Mouse (Mus musculus) liver, embryonic 16.5 days (tissue): Measurements from ENCODE around the gene Dock3. TPM values are rescaled to one million over a fixed set of nuclear protein-coding genes. Genes with fewer than 3 reads are reported as not detected.

Source experiments
- ATAC-seq: fragments of 200-750 bp; cut with Nextera tagmentation; 2 replicates; pipeline ENCODE4 v1.8.0; 2017; ENCODE audit warnings: low read depth, mild to moderate bottlenecking, moderate number of reproducible peaks, moderate library complexity
- H3K27ac ChIP-seq: fragments of 300-500 bp; sonication (generic); 2 replicates; pipeline ENCODE4 v1.5.1; 2014; ENCODE audit warnings: mild to moderate bottlenecking, low read length
- H3K27me3 ChIP-seq: fragments of 300-500 bp; sonication (generic); 2 replicates; pipeline ENCODE4 v1.6.1; 2014; ENCODE audit warnings: low read depth, low read length, mixed read lengths; ENCODE audit not compliant: control insufficient read depth, insufficient read depth
- H3K36me3 ChIP-seq: fragments of 300-500 bp; sonication (generic); 2 replicates; pipeline ENCODE4 v1.6.1; 2014; ENCODE audit warnings: mild to moderate bottlenecking; ENCODE audit not compliant: control insufficient read depth, insufficient read depth
- H3K4me1 ChIP-seq: fragments of 300-500 bp; sonication (generic); 2 replicates; pipeline ENCODE4 v1.6.1; 2014; ENCODE audit warnings: low read depth, low read length, mixed read lengths; ENCODE audit not compliant: control insufficient read depth
- H3K4me2 ChIP-seq: fragments of 300-500 bp; sonication (generic); 2 replicates; pipeline ENCODE4 v1.6.1; 2014; ENCODE audit warnings: low read depth, low read length, mixed read lengths
- H3K4me3 ChIP-seq: fragments of 300-500 bp; sonication (generic); 2 replicates; pipeline ENCODE4 v1.5.1; 2014; ENCODE audit warnings: low read depth, mild to moderate bottlenecking, low read length
- H3K9ac ChIP-seq: fragments of 300-500 bp; sonication (generic); 2 replicates; pipeline ENCODE4 v1.6.1; 2014; ENCODE audit warnings: low read depth, low read length
- H3K9me3 ChIP-seq: fragments of 300-500 bp; sonication (generic); replicated peaks from 2 replicates; pipeline ENCODE4 v1.6.1; 2016; ENCODE audit warnings: low read length; ENCODE audit not compliant: control insufficient read depth
- WGBS: fragments of 180-500 bp; shearing (Covaris S2); extraction: QIAGEN DNeasy Blood & Tissue Kit; methylation state at CpG from one replicate; pipeline ENCODE4 v1.1.7; 2014; ENCODE audit not compliant: insufficient replicate concordance; 5-methylcytosine and 5-hydroxymethylcytosine counted together
- polyA plus RNA-seq: library from polyadenylated mRNA; unstranded; fragments of >200 nt; fragmentation: Nextera tagmentation; extraction: Ambion mirVana; gene quantifications from 2 replicates; pipeline ENCODE4 v1.2.1, GENCODE M21; 2015

Dock3 gene
- polyA plus RNA-seq, 1 experiment from 2014 or later = 0.04 TPM

DNA sequence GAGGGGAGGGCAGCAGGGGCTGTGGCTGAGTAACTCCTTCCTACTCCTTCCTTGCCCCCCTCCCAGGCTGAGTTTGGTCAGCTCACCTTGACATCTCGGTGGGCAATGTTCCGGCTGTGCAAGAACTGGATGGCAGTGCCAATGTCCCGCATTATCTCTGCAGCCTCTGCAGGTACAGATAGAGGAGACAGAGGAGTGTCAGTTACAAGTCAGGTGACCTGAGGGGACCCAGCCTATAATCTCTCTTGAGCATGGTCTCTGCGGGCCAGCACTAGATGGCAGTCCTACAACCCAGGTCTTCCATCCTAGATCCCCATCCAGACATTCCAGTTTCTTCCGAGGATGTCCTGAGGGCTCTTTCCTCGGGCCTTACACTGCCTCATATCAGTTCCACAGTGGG lies 30.1 kb upstream of the Dock3 start:
- Histone ChIP-seq H3K4me3 (no peak overlapping the region), H3K27ac (no peak overlapping the region), H3K9me3 (no peaks in the 10 kb centered on the region), H3K9ac (no peak overlapping the region), H3K27me3 (no peaks in the 10 kb centered on the region), H3K4me1 (no peaks in the 10 kb centered on the region), H3K4me2 (no peak overlapping the region), H3K36me3 (no peaks in the 10 kb centered on the region)
- no peak for ATAC-seq
- WGBS = 61% methylated on average over 6 of the region's 6 CpGs

DNA sequence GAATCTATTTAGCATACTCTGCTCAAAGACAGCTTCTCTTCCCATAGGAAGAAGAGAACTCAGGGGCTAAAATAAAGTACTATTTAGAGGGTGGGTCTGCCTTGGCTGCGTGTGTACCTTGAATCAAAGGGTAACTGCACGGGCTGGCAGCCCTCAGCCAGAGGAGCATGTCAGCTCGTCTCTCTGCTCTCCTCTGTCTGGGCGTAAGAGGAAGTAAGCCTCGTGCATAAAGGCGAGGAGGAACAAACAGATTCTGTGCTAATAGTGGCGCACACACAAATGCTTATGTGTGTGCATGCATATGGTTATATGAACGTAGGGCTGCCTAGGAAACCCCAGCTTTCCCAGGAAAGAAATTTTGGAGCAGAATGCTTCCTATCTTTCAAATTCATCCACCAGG lies 29.1 kb upstream of the Dock3 start:
- Histone ChIP-seq H3K9me3 (no peaks in the 10 kb centered on the region), H3K27ac (no peak overlapping the region), H3K9ac (no peak overlapping the region), H3K27me3 (no peaks in the 10 kb centered on the region), H3K4me3 (no peak overlapping the region), H3K4me2 (no peak overlapping the region), H3K36me3 (no peaks in the 10 kb centered on the region), H3K4me1 (no peaks in the 10 kb centered on the region)
- 23% methylated on average over 8 of the region's 8 CpGs for WGBS
- ATAC-seq = no peak

DNA sequence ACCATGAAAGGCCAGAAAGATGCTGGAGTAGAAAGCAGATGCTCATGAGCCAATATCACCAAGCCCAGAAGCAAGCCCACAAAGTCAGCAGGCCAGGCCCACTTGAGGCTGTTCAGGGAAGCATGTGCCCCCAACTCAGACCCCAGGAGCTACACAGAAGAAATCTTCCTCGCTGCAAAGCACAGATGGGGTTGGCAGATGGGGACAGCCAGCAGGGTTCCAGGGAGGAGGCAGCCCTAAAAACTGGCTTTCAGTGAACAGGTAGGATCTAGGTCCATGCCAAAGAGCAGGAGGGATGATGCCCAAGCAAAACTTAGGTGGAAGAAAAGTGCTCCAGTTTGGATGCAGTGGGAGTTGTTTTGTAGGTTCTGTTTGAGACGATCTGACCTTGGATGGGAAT lies 28.7 kb upstream of the Dock3 start:
- Histone ChIP-seq H3K4me3 (no peak overlapping the region), H3K4me2 (no peak overlapping the region), H3K27ac (no peak overlapping the region), H3K9me3 (no peaks in the 10 kb centered on the region), H3K9ac (no peak overlapping the region), H3K36me3 (no peaks in the 10 kb centered on the region), H3K4me1 (no peaks in the 10 kb centered on the region), H3K27me3 (no peaks in the 10 kb centered on the region)
- 50% methylated on average over 2 of the region's 2 CpGs for WGBS
- ATAC-seq = no peak

DNA sequence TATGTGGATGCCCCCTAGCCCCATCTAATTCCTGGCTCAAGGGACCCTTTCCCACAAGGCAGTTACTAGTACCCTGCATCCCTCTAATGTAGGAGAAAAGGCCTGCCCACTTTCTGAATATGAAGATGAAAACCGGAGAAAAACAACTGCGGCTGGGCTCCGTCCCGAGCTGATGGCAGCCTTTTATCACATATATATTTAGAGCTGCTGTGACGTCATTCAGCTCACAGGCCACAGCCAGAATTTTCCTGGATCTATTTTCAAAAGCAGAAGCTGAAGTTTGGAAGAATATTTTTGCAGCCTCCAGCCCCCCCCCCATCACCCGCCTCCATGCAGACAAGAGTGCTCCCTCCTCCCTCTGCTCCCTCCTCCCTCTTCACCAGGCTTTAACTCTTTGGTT lies 27.9 kb upstream of the Dock3 start:
- WGBS = 70% methylated on average over 6 of the region's 6 CpGs
- no peaks in the 10 kb centered on the region for H3K4me1 ChIP-seq
- no peaks in the 10 kb centered on the region for H3K36me3 ChIP-seq
- no peaks in the 10 kb centered on the region for H3K9me3 ChIP-seq
- H3K4me2 ChIP-seq = no peak overlapping the region
- no peak for ATAC-seq
- no peaks in the 10 kb centered on the region for H3K27me3 ChIP-seq
- H3K9ac ChIP-seq = no peak overlapping the region
- no peak overlapping the region for H3K4me3 ChIP-seq
- no peak overlapping the region for H3K27ac ChIP-seq

DNA sequence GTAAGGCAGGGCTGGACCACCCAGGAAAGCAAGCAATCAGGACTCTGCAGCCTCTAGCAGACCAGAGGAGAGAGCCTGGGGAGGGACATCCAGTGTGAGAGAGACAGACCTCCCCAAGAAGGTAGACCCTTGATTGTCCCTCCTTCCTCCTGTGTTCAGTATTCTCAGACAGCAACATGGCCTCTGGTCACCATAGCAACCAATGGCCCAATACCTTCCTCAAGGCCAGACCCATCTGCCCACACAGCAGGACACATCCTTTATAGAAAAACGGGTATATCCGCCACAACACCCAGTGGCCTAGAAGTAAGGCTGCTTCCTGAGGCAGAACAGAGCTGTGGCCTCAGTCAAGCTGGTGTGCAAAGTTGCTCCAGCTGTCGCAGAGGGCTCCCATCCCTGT lies 23.9 kb upstream of the Dock3 start:
- H3K4me3 ChIP-seq = no peak overlapping the region
- WGBS = 57% methylated on average over 3 of the region's 3 CpGs
- no peak overlapping the region for H3K27ac ChIP-seq
- no peaks in the 10 kb centered on the region for H3K9me3 ChIP-seq
- no peaks in the 10 kb centered on the region for H3K4me1 ChIP-seq
- ATAC-seq = no peak
- no peak overlapping the region for H3K9ac ChIP-seq
- H3K4me2 ChIP-seq = no peak overlapping the region
- no peaks in the 10 kb centered on the region for H3K27me3 ChIP-seq
- H3K36me3 ChIP-seq = no peaks in the 10 kb centered on the region

DNA sequence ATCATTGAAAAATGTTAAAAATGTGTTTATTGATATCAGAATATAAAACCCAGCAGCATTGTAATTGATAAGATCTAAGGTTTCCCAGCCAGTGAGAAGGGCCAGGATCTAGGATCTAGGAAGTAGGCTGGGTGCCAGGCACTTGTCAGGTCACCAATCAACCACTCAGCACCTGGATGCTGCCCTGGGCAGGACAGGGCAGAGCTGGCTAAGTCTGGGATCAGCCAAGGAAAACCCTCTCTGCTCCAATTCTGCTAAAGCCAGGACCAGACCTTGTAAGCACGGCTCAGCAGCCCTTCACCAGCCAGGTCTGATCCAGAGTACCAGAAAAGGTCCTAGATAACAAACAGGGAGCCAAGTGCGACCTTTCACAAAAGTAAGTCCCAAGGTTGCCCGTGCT lies 23.2 kb upstream of the Dock3 start:
- Histone ChIP-seq H3K27ac (no peak overlapping the region), H3K9me3 (no peaks in the 10 kb centered on the region), H3K4me3 (no peak overlapping the region), H3K4me2 (no peak overlapping the region), H3K36me3 (no peaks in the 10 kb centered on the region), H3K4me1 (no peaks in the 10 kb centered on the region), H3K9ac (no peak overlapping the region), H3K27me3 (no peaks in the 10 kb centered on the region)
- ATAC-seq = no peak
- WGBS = 72% methylated on average over 3 of the region's 3 CpGs

DNA sequence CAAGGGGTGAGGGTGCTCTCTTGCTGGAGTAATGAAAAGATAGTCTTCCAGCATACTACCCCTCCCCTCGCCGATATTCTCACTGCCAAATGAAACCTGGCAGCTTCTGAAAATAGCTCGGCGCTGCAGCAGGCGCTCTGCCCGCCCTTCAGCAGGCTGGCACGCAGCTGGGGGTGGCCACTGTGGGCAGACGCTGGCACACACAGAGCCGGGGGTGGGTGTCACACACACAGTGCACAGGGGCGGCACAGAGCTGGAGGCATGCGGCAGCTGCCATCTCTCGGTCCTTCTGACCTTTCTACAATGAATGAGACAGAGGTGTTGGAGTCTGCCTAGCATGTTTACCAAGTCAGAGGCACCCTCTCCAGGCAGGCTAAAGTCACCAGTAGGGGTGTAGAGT lies 22.8 kb upstream of the Dock3 start:
- no peak overlapping the region for H3K4me2 ChIP-seq
- no peak overlapping the region for H3K9ac ChIP-seq
- H3K27me3 ChIP-seq = no peaks in the 10 kb centered on the region
- no peaks in the 10 kb centered on the region for H3K4me1 ChIP-seq
- H3K9me3 ChIP-seq = no peaks in the 10 kb centered on the region
- H3K4me3 ChIP-seq = no peak overlapping the region
- WGBS = 73% methylated on average over 12 of the region's 12 CpGs
- no peaks in the 10 kb centered on the region for H3K36me3 ChIP-seq
- H3K27ac ChIP-seq = no peak overlapping the region
- ATAC-seq = no peak

DNA sequence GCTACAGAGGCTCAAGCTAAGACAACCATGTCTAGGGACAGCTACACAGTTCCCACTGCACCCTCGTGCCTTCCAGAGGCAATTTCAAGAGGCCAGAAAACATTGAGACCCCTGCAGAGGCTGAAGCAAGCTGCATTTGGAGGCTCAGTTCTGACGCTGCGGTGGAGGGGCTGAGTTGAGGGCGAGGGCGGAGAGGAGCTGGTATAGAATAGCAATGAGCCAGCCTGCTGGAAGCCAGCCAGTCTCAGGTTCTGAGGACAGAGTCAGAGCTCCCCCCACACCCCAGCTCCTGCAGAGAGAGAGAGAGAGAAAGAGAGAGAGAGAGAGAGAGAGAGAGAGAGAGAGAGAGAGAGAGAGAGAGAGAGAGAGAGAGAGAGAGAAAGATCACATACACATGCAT lies 20.5 kb upstream of the Dock3 start:
- no peak overlapping the region for H3K9ac ChIP-seq
- H3K4me1 ChIP-seq = no peaks in the 10 kb centered on the region
- H3K27me3 ChIP-seq = no peaks in the 10 kb centered on the region
- no peak for ATAC-seq
- no peak overlapping the region for H3K27ac ChIP-seq
- H3K36me3 ChIP-seq = no peaks in the 10 kb centered on the region
- H3K9me3 ChIP-seq = no peaks in the 10 kb centered on the region
- no peak overlapping the region for H3K4me2 ChIP-seq
- no peak overlapping the region for H3K4me3 ChIP-seq
- 41% methylated on average over 5 of the region's 5 CpGs for WGBS

DNA sequence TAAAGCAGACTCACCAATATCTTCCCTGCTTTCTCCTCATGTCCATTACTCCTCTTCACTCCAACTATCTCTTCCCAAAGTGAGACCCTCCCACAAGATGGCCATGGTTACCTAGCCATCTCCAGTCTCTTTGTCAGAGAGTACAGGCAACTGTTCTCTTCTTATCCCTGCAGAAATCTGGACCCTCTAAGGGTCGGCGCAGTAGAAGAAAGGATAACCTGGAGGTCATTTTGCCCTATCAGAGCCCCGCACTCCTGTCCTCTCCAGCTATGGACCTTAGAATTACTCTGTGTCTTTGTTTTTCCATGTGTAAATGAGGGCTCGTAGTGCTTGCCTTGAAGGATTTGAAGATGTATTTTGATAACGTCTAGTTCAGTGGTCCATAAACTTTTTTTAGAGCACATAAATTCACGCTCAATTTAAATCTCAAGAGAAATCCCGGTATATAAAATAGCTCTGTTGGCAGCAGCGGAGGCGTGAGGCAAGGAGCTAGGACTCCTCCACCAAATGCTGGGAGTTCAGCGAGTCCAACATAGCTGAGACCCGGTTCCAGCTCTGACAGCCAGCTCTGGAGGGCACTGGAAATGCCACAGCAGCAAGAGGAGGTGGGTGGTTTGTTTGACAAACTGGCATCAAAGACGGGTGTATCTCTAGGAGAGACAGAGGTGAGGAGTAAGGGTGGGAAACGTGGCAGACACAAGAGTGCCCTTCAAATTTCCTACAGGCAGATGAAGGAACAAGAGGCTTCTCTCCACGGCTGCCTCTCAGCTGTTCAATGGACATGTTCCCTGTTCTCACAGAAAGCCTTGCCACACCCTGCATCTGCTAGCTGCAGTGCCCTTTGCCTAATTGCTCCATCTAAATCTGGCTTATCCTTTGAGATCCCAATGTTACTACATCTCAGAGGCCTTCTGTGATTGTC lies 19.0 kb upstream of the Dock3 start:
- H3K4me2 ChIP-seq = no peak overlapping the region
- H3K27ac ChIP-seq = no peak overlapping the region
- H3K27me3 ChIP-seq = no peaks in the 10 kb centered on the region
- H3K4me1 ChIP-seq = no peaks in the 10 kb centered on the region
- WGBS = 60% methylated on average over 14 of the region's 14 CpGs
- ATAC-seq = no peak
- H3K4me3 ChIP-seq = no peak overlapping the region
- H3K9ac ChIP-seq = no peak overlapping the region
- no peaks in the 10 kb centered on the region for H3K9me3 ChIP-seq
- no peaks in the 10 kb centered on the region for H3K36me3 ChIP-seq
